Mouse (Mus musculus) liver, embryonic 14.5 days (tissue): ENCODE data around the gene Faap24. TPM values are rescaled to one million over a fixed set of nuclear protein-coding genes. Genes with fewer than 3 reads are reported as not detected.

Experiments
- ATAC-seq: fragments of 200-750 bp; cut with Nextera tagmentation; 2 replicates; pipeline ENCODE4 v1.8.0; 2017; ENCODE audit warnings: moderate number of reproducible peaks, mild to moderate bottlenecking, moderate library complexity; ENCODE audit not compliant: insufficient read depth
- DNase-seq, 3 experiments: peaks; one replicate each; pipeline ENCODE4 v3.0.0-alpha.2; 2012 to 2013; ENCODE audit warnings: low read depth in 3 of 3, low spot score in 3 of 3
- H3K27ac ChIP-seq: fragments of 300-500 bp; sonication (generic); 2 replicates; pipeline ENCODE4 v1.5.1; 2014; ENCODE audit warnings: moderate library complexity, mild to moderate bottlenecking, control low read depth, inconsistent platforms
- H3K27me3 ChIP-seq: fragments of 300-500 bp; sonication (generic); 2 replicates; pipeline ENCODE4 v1.6.1; 2014; ENCODE audit warnings: mild to moderate bottlenecking, low read length, moderate library complexity; ENCODE audit not compliant: control insufficient read depth, insufficient read depth
- H3K36me3 ChIP-seq: fragments of 300-500 bp; sonication (generic); replicated peaks from 2 replicates; pipeline ENCODE4 v1.6.1; 2014; ENCODE audit warnings: low read depth; ENCODE audit not compliant: control insufficient read depth, insufficient read depth
- H3K4me1 ChIP-seq, 2 experiments: fragments of 200-500 bp in 1 of 2; fragments of 300-500 bp in 1 of 2; sonication (generic) in 1 of 2; replicated peaks; 2 replicates each; pipeline ENCODE4 v1.6.1; 2012 to 2014; ENCODE audit warnings: antibody characterized with exemption in 1 of 2, inconsistent platforms in 1 of 2, low read length in 1 of 2; ENCODE audit not compliant: control insufficient read depth in 2 of 2, insufficient read depth in 2 of 2
- H3K4me2 ChIP-seq: fragments of 300-500 bp; sonication (generic); 2 replicates; pipeline ENCODE4 v1.6.1; 2014; ENCODE audit warnings: low read depth, mild to moderate bottlenecking, control low read depth, moderate library complexity
- H3K4me3 ChIP-seq, 2 experiments: fragments of 200-500 bp in 1 of 2; fragments of 300-500 bp in 1 of 2; sonication (generic) in 1 of 2; 2 replicates each; pipeline ENCODE4 v1.5.1; 2012 to 2014; ENCODE audit warnings: low read depth in 2 of 2, low read length in 2 of 2, mild to moderate bottlenecking in 2 of 2, control low read depth in 1 of 2, inconsistent platforms in 1 of 2, moderate library complexity in 1 of 2; ENCODE audit not compliant: insufficient read depth in 1 of 2
- H3K9ac ChIP-seq: fragments of 300-500 bp; sonication (generic); replicated peaks from 2 replicates; pipeline ENCODE4 v1.6.1; 2014; ENCODE audit warnings: mild to moderate bottlenecking, control low read depth, moderate library complexity
- H3K9me3 ChIP-seq: fragments of 300-500 bp; sonication (generic); 2 replicates; pipeline ENCODE4 v1.6.1; 2016; ENCODE audit warnings: low read length, mixed read lengths; ENCODE audit not compliant: control insufficient read depth
- CTCF ChIP-seq: IDR thresholded peaks from 2 replicates; pipeline ENCODE4 v1.5.1; 2016; ENCODE audit warnings: antibody characterized with exemption, low read depth, control low read depth
- EP300 ChIP-seq: IDR thresholded peaks from 2 replicates; pipeline ENCODE4 v1.6.1; 2016; ENCODE audit warnings: antibody characterized with exemption, low read depth
- WGBS: fragments of 180-500 bp; shearing (Covaris S2); extraction: QIAGEN DNeasy Blood & Tissue Kit; methylation state at CpG from one replicate; pipeline ENCODE4 v1.1.7; 2014; ENCODE audit not compliant: insufficient replicate concordance; 5-methylcytosine and 5-hydroxymethylcytosine counted together
- polyA plus RNA-seq, 2 experiments: library from polyadenylated mRNA; depleted of rRNA in 1 of 2; stranded (reverse) in 1 of 2; unstranded in 1 of 2; fragments of >200 nt; fragmentation: Nextera tagmentation in 1 of 2; extraction: Ambion mirVana in 1 of 2; gene quantifications; 2 replicates each; pipeline versions ENCODE4 v1.2.1 to v1.2.3; 2012 to 2014

Gene Faap24
- polyA plus RNA-seq, 2 experiments, result 8.1 to 19.1 TPM

DNA sequence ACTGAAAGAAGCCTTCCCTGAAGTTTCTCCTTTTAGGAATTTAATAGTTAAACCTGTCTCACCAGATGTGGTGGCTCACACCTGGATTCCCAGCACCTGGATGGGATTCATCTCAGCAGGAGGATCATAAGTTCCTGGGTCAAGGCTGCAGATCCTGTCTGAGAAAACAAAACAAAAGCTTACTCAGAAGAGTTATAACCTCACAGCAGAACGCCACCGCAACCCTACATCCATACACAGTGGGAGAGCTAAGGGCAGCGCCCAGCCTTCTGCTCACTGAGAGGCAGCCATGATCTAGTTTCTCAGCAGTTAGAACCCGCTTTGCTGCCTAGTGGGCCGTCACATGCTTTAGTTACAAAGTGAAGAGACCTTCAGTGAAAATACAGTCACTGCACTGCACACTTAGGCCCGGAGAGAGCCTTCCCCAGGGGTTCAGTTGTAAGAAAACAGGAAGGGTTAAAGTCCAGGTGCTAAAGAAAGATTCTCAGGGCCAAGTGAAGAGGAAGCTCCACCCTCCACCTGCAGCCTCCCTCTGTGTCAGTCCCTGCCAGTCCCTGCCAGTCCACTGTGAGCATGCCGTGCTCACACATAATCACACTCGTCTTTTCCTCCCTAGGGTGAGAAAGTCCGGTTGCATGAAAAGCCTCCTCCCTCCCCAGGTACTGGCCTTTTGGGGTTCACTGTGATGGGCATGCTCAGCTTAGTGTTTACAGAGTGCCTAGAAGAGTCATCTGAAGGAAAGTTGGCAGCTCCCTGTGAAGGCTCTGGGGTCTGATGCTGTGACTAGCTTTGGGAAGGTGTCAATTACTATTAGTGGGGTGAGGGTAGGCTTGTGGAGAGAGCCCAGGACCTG is 19.4 kb upstream of the Faap24 start:
- Histone ChIP-seq H3K27ac (no peak overlapping the region), H3K4me1 (no peaks in the 10 kb centered on the region), H3K36me3 (no peaks in the 10 kb centered on the region; the same call in none of the 2 replicates), H3K9ac (no peak overlapping the region), H3K9me3 (no peaks in the 10 kb centered on the region), H3K27me3 (no peaks in the 10 kb centered on the region), H3K4me3 (no peak overlapping the region), H3K4me2 (no peak overlapping the region)
- TF ChIP-seq EP300 (no peak), CTCF (no peak)
- no peak for DNase-seq
- 76% methylated on average over 9 of the region's 9 CpGs for WGBS
- no peak for ATAC-seq

DNA sequence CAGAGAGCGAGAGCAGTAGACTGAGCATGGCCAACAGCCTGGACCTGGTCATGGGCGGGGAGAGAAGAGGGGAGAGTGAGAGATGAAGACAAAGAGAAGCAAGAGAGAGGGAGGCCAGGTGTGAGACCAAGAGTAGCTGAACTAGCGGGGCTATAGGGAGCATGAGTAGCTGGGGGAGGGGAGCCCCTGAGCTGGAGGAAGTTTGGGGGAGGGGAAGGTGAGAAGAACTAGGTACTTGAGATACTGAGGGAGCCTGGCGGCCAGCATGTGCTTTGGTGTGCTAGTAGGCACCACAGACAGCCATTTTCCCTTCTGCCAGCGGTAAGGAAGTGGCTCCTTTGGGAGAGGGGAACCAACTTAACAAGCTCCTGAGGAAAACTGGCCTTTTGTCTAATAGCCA is 18.6 kb upstream of the Faap24 start:
- Histone ChIP-seq H3K4me3 (no peak overlapping the region), H3K27me3 (no peaks in the 10 kb centered on the region), H3K9me3 (no peaks in the 10 kb centered on the region), H3K9ac (no peak overlapping the region), H3K4me1 (no peaks in the 10 kb centered on the region), H3K36me3 (no peaks in the 10 kb centered on the region; the same call in none of the 2 replicates), H3K27ac (no peak overlapping the region), H3K4me2 (no peak overlapping the region)
- no peak for DNase-seq
- TF ChIP-seq CTCF (no peak), EP300 (no peak)
- ATAC-seq, result no peak
- whole genome bisulfite sequencing, result 73% methylated on average over 5 of the region's 5 CpGs

DNA sequence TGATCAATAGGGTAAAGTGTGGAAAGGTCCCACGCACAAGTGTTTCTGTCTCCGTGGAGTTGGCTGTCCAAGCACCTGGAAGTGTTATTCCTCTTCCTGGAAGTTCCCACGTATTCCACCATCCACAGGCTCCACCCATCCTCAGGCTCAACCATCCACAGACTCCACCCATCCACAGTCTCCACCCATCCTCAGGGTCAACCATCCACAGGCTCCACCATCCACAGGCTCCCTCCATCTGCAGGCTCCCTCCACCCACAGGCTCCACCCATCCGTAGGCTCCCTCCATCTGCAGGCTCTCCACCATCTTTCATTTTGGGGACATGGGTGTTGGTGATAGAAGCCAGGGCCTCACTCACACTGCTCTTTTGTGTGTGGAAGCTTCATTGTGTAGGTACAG is 4.5 kb upstream of the Faap24 start:
- Histone ChIP-seq H3K4me2 (no peak overlapping the region), H3K36me3 (peaks cover 17% of the 10 kb centered on the region), H3K27ac (no peak overlapping the region), H3K9me3 (no peaks in the 10 kb centered on the region), H3K4me1 (peaks cover 3 to 6% of the 10 kb centered on the region in 2 experiments; a peak in 3 of 4 replicates), H3K27me3 (no peaks in the 10 kb centered on the region), H3K4me3 (no peak overlapping the region), H3K9ac (no peak overlapping the region)
- WGBS, result 77% methylated on average over 4 of the region's 4 CpGs
- DNase-seq, result no peak
- TF ChIP-seq EP300, result no peak
- TF ChIP-seq CTCF, result no peak
- no peak for ATAC-seq

DNA sequence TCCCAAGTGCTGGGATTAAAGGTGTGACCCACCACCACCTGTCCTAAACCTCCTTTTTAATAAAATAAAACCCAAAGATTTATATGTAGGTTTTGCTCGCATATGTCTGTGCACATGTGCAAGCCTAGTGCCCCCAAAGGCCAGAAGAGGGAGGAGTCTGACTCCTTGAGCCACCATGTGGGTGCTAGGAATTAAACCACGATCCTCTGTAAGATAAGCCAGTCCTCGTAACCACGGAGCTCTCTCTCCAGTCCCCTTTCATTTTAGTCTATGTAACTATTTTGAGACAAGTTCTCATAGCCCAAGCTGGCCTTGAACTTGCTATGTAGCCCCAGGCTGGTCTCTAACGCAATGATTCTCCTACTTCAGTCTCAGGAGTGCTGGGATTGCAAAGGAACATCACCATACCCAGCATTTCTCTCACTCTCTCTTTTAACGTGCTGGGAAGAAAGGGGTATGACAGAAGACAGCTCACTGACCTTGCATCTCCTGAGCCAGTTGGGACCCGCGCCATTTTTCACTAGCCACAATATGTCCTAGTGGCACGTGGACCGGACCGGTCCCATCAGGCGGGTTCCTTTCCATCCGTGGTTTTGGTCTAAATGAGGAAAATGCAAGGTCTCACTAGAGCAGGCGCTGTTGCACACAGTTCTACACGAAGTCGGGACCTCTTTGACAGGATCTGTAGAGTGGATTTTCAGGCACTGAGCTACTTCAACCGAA is 741 bp downstream of the Faap24 start:
- peak overlapping the region; percentile 83 to 100 for H3K4me3 ChIP-seq
- peak in 1 of 3 experiments; percentile 38 for DNase-seq
- H3K36me3 ChIP-seq, result peaks cover 23% of the 10 kb centered on the region
- peak overlapping the region; percentile 76 for H3K4me2 ChIP-seq
- H3K9me3 ChIP-seq, result no peaks in the 10 kb centered on the region
- H3K4me1 ChIP-seq, result peaks cover 10 to 11% of the 10 kb centered on the region in 2 experiments
- H3K9ac ChIP-seq, result peak overlapping the region; percentile 74
- H3K27me3 ChIP-seq, result no peaks in the 10 kb centered on the region
- 3% methylated on average over 17 of the region's 17 CpGs for WGBS
- peak overlapping the region; percentile 36 for H3K27ac ChIP-seq
- ATAC-seq, result peak; percentile 16; the same call in 1 of the 2 replicates
- TF ChIP-seq CTCF, result no peak
- no peak for TF ChIP-seq EP300

DNA sequence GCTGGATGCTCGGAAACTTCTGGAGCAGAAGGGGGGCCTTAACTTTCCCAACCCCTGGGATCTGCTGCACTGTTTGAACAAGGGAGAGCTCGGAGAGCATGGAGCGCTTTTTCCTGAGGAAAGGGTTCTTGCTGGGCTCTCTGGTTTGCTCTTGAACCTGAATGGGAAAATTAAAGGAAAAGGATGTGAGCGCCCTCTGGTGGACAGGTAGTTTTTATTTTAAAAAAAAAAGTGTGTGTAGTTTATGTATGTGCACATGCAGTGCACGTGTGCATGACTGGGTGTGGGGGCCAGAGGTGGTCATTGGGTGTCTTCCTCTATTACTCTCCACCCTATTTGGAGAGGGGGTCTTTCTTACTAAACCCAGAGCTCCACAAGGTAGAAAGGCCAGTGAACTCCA is 3.7 kb downstream of the Faap24 start:
- TF ChIP-seq CTCF (peak; percentile 61), EP300 (no peak)
- Histone ChIP-seq H3K27me3 (no peaks in the 10 kb centered on the region), H3K4me3 (no peak overlapping the region), H3K9ac (no peak overlapping the region), H3K9me3 (no peaks in the 10 kb centered on the region), H3K4me2 (no peak overlapping the region), H3K36me3 (peaks cover 23% of the 10 kb centered on the region), H3K4me1 (peaks cover 10 to 11% of the 10 kb centered on the region in 2 experiments), H3K27ac (no peak overlapping the region)
- ATAC-seq, result no peak
- DNase-seq, result no peak
- 66% methylated on average over 5 of the region's 5 CpGs for WGBS
